Mouse (Mus musculus) lung, embryonic 14.5 days (tissue): ENCODE results near the gene Cyp2c55. TPM values are rescaled to one million over a fixed set of nuclear protein-coding genes. Genes with fewer than 3 reads are reported as not detected.

Source experiments
- ATAC-seq: fragments of 200-750 bp; cut with Nextera tagmentation; 2 replicates; pipeline ENCODE4 v1.8.0; 2017; ENCODE audit warnings: mild to moderate bottlenecking, moderate TSS enrichment, moderate library complexity; ENCODE audit not compliant: insufficient read depth
- DNase-seq: peaks from one replicate; pipeline ENCODE4 v3.0.0-alpha.2; 2015
- H3K27ac ChIP-seq: fragments of 300-500 bp; sonication (generic); 2 replicates; pipeline ENCODE4 v1.5.1; 2014; ENCODE audit warnings: low read depth, mild to moderate bottlenecking, moderate library complexity
- H3K27me3 ChIP-seq: fragments of 300-500 bp; sonication (generic); 2 replicates; pipeline ENCODE4 v1.6.1; 2014; ENCODE audit warnings: low read length, control low read depth; ENCODE audit not compliant: insufficient read depth
- H3K36me3 ChIP-seq: fragments of 300-500 bp; sonication (generic); 2 replicates; pipeline ENCODE4 v1.6.1; 2014; ENCODE audit warnings: control low read depth; ENCODE audit not compliant: insufficient read depth
- H3K4me1 ChIP-seq: fragments of 300-500 bp; sonication (generic); 2 replicates; pipeline ENCODE4 v1.6.1; 2014; ENCODE audit warnings: antibody characterized with exemption, control low read depth; ENCODE audit not compliant: insufficient read depth
- H3K4me2 ChIP-seq: fragments of 300-500 bp; sonication (generic); 2 replicates; pipeline ENCODE4 v1.6.1; 2014; ENCODE audit warnings: mild to moderate bottlenecking
- H3K4me3 ChIP-seq: fragments of 300-500 bp; sonication (generic); 2 replicates; pipeline ENCODE4 v1.5.1; 2014; ENCODE audit warnings: low read depth, low read length
- H3K9ac ChIP-seq: fragments of 300-500 bp; sonication (generic); 2 replicates; pipeline ENCODE4 v1.6.1; 2014
- H3K9me3 ChIP-seq: fragments of 300-500 bp; sonication (generic); 2 replicates; pipeline ENCODE4 v1.6.1; 2016; ENCODE audit warnings: low read depth, low read length, control low read depth
- CTCF ChIP-seq: IDR thresholded peaks from 2 replicates; pipeline ENCODE4 v1.5.1; 2016; ENCODE audit warnings: antibody characterized with exemption, low read depth
- WGBS: fragments of 180-500 bp; shearing (Covaris S2); extraction: QIAGEN DNeasy Blood & Tissue Kit; methylation state at CpG from one replicate; pipeline ENCODE4 v1.1.7; 2014; 5-methylcytosine and 5-hydroxymethylcytosine counted together
- microRNA-seq: library from miRNA; unstranded; fragments of <30 nt; microRNA quantifications from one replicate; pipeline ENCODE4, GENCODE M21; 2016; ENCODE audit warnings: borderline number of aligned reads
- polyA plus RNA-seq: library from polyadenylated mRNA; unstranded; fragments of >200 nt; fragmentation: Nextera tagmentation; extraction: Ambion mirVana; gene quantifications from 2 replicates; pipeline ENCODE4 v1.2.1, GENCODE M21; 2014

Gene Cyp2c55
- polyA plus RNA-seq, 1 experiment from 2014 or later = not detected

- Histone ChIP-seq H3K4me2 (no peak overlapping the region), H3K4me1 (no peaks in the 10 kb centered on the region), H3K27me3 (no peaks in the 10 kb centered on the region), H3K9me3 (no peaks in the 10 kb centered on the region), H3K36me3 (no peaks in the 10 kb centered on the region), H3K9ac (no peak overlapping the region), H3K4me3 (no peak overlapping the region), H3K27ac (no peak overlapping the region)
- DNase-seq (no peak), ATAC-seq (no peak)
- WGBS = 94% methylated on average over 1 of the region's 1 CpGs
- no peak for TF ChIP-seq CTCF
Observed at GRCm38 (mm10) chr19:39005132-39005531, 1.7 kb upstream of the Cyp2c55 start.

DNA sequence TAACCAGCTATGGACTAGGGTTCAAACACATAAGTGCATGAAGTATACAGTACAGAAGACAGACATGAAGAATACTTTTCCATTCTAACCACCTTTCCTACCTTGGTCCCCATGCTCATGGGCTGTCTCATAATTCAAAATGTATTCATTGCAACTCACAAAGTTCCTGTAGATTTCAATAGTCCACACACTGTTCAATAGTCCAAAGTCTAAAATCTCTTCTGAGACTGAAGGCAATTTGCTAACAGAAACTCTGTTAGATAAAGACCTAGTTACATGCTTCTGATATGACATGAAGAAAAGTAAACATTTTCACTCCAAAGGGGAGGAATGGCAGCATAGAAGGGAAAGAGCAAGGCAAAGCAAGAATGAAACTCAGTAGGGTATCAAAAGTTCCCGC, 51.1 kb downstream of the Cyp2c55 start:
- 92% methylated on average over 1 of the region's 1 CpGs for WGBS
- no peak for DNase-seq

DNA sequence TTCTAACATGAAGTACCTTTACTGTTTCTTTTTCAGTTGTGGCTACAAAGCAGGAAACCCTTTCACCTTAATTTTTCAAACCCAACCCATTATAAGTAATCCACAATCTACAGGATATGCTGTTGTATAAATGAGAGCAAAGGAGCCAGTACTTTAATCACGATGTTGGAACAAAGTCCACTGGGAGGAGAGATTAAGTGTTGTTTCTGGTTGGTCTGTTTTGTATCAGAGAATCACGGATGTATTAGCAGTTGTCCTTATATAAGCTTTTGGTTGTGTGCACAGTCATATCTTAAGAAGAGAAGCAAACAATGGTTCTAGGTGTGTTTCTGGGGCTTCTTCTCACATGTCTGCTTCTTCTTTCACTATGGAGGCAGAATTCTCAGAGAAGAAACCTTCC, 53.9 kb downstream of the Cyp2c55 start, which contains the start of gene Cyp2c65:
TSS of gene Cyp2c65 (plus strand) at position 297 of the 400 bp plus-strand sequence.
- Histone ChIP-seq H3K4me2 (no peak within 1 kb of the TSS), H3K4me1 (no peaks in the 10 kb centered on the region), H3K27ac (no peak within 1 kb of the TSS), H3K9me3 (no peaks in the 10 kb centered on the region), H3K9ac (no peak within 1 kb of the TSS), H3K4me3 (no peak within 1 kb of the TSS), H3K27me3 (no peaks in the 10 kb centered on the region), H3K36me3 (no peaks in the 10 kb centered on the region)
- WGBS = 58% methylated on average over 2 of the region's 2 CpGs
- TF ChIP-seq CTCF = no peak
- DNase-seq = no peak
- no peak for ATAC-seq

More for the DNA sequence above, 51.1 kb downstream of the Cyp2c55 start:
- H3K4me3 ChIP-seq = no peak overlapping the region
- no peaks in the 10 kb centered on the region for H3K4me1 ChIP-seq
- H3K27me3 ChIP-seq = no peaks in the 10 kb centered on the region
- no peak for TF ChIP-seq CTCF
- no peaks in the 10 kb centered on the region for H3K36me3 ChIP-seq
- ATAC-seq = no peak
- H3K9me3 ChIP-seq = no peaks in the 10 kb centered on the region
- H3K9ac ChIP-seq = no peak overlapping the region
- H3K4me2 ChIP-seq = no peak overlapping the region
- no peak overlapping the region for H3K27ac ChIP-seq

Small RNA genes within 50 kb of the gene (microRNA-seq; reads per million reads assigned to microRNA genes)
- gene Gm23800 = not detected

Other genes starting within 250 kb of the Cyp2c55 start
- gene Noc3l, start 187.8 kb upstream of the Cyp2c55 start, polyA plus RNA-seq = 9.8 and 10.0 TPM in 2 replicates
- gene Tbc1d12, start 170.4 kb upstream of the Cyp2c55 start, polyA plus RNA-seq = 3.8 and 4.4 TPM in 2 replicates
- gene Hells, start 76.1 kb upstream of the Cyp2c55 start, polyA plus RNA-seq = 62.1 and 64.5 TPM in 2 replicates
- gene Cyp2c65, start 54.0 kb downstream of the Cyp2c55 start, polyA plus RNA-seq = not detected in 2 replicates
- gene Cyp2c66, start 106.9 kb downstream of the Cyp2c55 start, polyA plus RNA-seq = not detected in 2 replicates